Mouse (Mus musculus): ENCODE measurements around the gene Rsbn1l. TPM values are rescaled to one million over a fixed set of nuclear protein-coding genes. Genes with fewer than 3 reads are reported as not detected.

Rsbn1l gene
- polyA plus RNA-seq, 1 experiment from 2014 or later = 7.1 TPM

DNA sequence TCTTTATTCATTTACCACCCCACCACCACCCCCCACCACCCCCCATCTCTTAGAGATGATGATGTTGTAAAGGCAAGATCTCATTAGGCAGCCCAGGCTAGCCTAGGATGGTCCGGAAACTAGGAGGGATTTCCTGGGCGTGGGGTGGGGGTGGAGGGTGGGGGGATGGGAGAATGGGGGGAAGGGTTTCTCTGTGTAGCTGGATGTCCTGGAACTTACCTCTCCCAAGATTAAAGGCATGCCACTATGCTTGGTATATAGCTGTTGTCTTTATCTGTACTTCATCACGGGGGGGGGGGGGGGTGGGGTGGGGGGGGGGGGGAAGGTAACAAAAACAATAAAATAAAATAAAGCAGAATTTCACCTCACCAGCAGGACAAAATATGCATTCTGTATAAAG lies 112.8 kb downstream of the Rsbn1l start:
- Histone ChIP-seq H3K36me3 (ENCODE audit: control insufficient read depth, insufficient read depth) (no peaks in the 10 kb centered on the region), H3K4me3 (ENCODE audit: low read length) (no peak overlapping the region), H3K4me1 (ENCODE audit: control insufficient read depth, insufficient read depth, low read length) (peaks cover 7% of the 10 kb centered on the region), H3K9ac (ENCODE audit: low read length) (no peak overlapping the region), H3K4me2 (ENCODE audit: low read depth, low read length) (no peak overlapping the region), H3K27me3 (ENCODE audit: control insufficient read depth, insufficient read depth, low read length) (no peaks in the 10 kb centered on the region), H3K27ac (ENCODE audit: low read length) (no peak overlapping the region), H3K9me3 (replicated peaks; ENCODE audit: control insufficient read depth, low read length) (no peaks in the 10 kb centered on the region)
- no peak for ATAC-seq (replicated peaks; ENCODE audit: extremely low read depth, insufficient read depth, low FRiP score)
- WGBS = 59% methylated on average over 2 of the region's 3 CpGs

Other genes with a start within 250 kb of the Rsbn1l start
- 34.2 and 38.9 TPM in 2 replicates for gene Phtf2, start 74.3 kb downstream of the Rsbn1l start, polyA plus RNA-seq (2015; fragmentation: Nextera tagmentation; extraction: Ambion mirVana)
- 51.1 and 51.6 TPM in 2 replicates for gene Tmem60, start 74.2 kb downstream of the Rsbn1l start, polyA plus RNA-seq (2015; fragmentation: Nextera tagmentation; extraction: Ambion mirVana)
- gene Ptpn12, start 99.5 kb upstream of the Rsbn1l start, polyA plus RNA-seq (2015; fragmentation: Nextera tagmentation; extraction: Ambion mirVana) = 16.3 and 19.1 TPM in 2 replicates
- gene Gsap, start 229.9 kb upstream of the Rsbn1l start, polyA plus RNA-seq (2015; fragmentation: Nextera tagmentation; extraction: Ambion mirVana) = 2.3 and 2.5 TPM in 2 replicates

All from heart, embryonic 16.5 days (tissue).